ENCODE assay signal across 36 mouse cellular contexts in the genomic region with DNA sequence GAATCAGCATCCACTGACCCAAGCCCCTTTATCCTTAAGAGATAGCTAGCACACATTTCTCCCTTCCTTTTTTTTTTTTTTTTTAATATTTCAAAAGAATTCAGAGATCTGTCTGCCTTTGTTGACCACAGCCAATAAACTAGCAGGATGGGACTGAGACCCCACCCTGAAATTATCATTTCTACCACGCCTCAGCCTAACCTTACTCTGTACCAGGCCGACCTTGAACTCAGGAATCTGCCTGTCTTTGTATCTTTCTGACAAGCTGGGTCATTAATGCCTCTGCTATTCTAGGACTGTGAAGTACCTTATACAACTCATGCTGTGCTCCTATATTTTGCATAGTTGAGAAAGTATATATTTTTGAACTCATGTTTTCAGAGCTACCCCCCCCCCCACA. TPM values are rescaled to one million over a fixed set of nuclear protein-coding genes. Genes with fewer than 3 reads are reported as not detected.
"Had no signal": no experiment of that assay in that cellular context is flagged by ENCODE, and none has a peak within 500 bp of the region (broad histone marks: within the 10 kb centered on the region; RNA-seq: fewer than 3 reads in every experiment).

No protein-coding gene starts in this region.

- H3K9ac ChIP-seq: hindbrain, embryonic 12.5 days; hindbrain, embryonic 14.5 days; intestine, embryonic 15.5 days; limb, embryonic 12.5 days; liver, embryonic 13.5 days had no signal

- H3K4me2 ChIP-seq: heart, embryonic 11.5 days; hindbrain, embryonic 12.5 days; hindbrain, embryonic 14.5 days; intestine, embryonic 15.5 days; limb, embryonic 12.5 days; liver, embryonic 11.5 days; liver, embryonic 13.5 days had no signal

- H3K4me3 ChIP-seq: gastrocnemius, adult 2 months; hindbrain, embryonic 10.5 days; hindbrain, embryonic 12.5 days; intestine, embryonic 15.5 days; layer of hippocampus, adult 2 months; left cerebral cortex, adult 2 months; limb, embryonic 10.5 days; limb, embryonic 12.5 days; liver, embryonic 13.5 days had no signal

- H3K4me1 ChIP-seq: hindbrain, embryonic 12.5 days; intestine, embryonic 15.5 days; liver, embryonic 13.5 days had no signal

- H3K27me3 ChIP-seq: intestine, embryonic 15.5 days; liver, embryonic 13.5 days had no signal

- H3K9me3 ChIP-seq: hindbrain, embryonic 10.5 days; hindbrain, embryonic 12.5 days; intestine, embryonic 15.5 days; limb, embryonic 10.5 days; limb, embryonic 12.5 days; liver, embryonic 13.5 days had no signal

- H3K36me3 ChIP-seq: hindbrain, embryonic 10.5 days; hindbrain, embryonic 12.5 days; intestine, embryonic 15.5 days; limb, embryonic 10.5 days; limb, embryonic 12.5 days; liver, embryonic 13.5 days had no signal

- DNase-seq: gastrocnemius, adult 2 months; gastrocnemius, postnatal 10 days; gastrocnemius, postnatal 25 days; heart, adult 18-20 months; heart, postnatal 10 days; heart, postnatal 4 days; kidney, adult 18-20 months; kidney, postnatal 10 days; kidney, postnatal 25 days; kidney, postnatal 4 days; liver; liver, embryonic 13.5 days had no signal

- H3K27ac ChIP-seq: gastrocnemius, adult 2 months; hindbrain, embryonic 10.5 days; hindbrain, embryonic 12.5 days; hindbrain, embryonic 14.5 days; intestine, embryonic 15.5 days; layer of hippocampus, adult 2 months; left cerebral cortex, adult 2 months; limb, embryonic 10.5 days; limb, embryonic 12.5 days; liver, embryonic 13.5 days had no signal

- ATAC-seq: hindbrain, embryonic 16.5 days; inflammation-experienced regulatory T-cells, adult 6 months; intestine, embryonic 15.5 days; intestine, postnatal 0 days had no signal

RNA-seq across cellular contexts. Expression of a gene that starts 44.2 kb away (rescaled TPM):
- total RNA-seq: gastrocnemius, adult 2 months; gastrocnemius, postnatal 10 days; gastrocnemius, postnatal 25 days; gastrocnemius, postnatal 4 days; granulocyte monocyte progenitor cell, adult 5-6 weeks; heart, adult 18-20 months; heart, adult 8-10 months; heart, postnatal 10 days; heart, postnatal 25 days; heart, postnatal 4 days; layer of hippocampus, adult 2 months; layer of hippocampus, postnatal 10 days; layer of hippocampus, postnatal 25 days; left cerebral cortex, adult 2 months; left cerebral cortex, postnatal 14 days; left cerebral cortex, postnatal 36 days had no signal
- polyA plus RNA-seq: heart, embryonic 11.5 days; heart, embryonic 14.5 days; heart, embryonic 16.5 days; hindbrain, embryonic 10.5 days; hindbrain, embryonic 12.5 days; hindbrain, embryonic 14.5 days; hindbrain, embryonic 16.5 days; inflammation-experienced regulatory T-cells, adult 6 months; intestine, embryonic 15.5 days; limb, embryonic 10.5 days; limb, embryonic 12.5 days; limb, embryonic 14.5 days; liver, embryonic 11.5 days; liver, embryonic 13.5 days had no signal
